Mouse (Mus musculus): Measurements from ENCODE around the gene Zp3r. TPM values are rescaled to one million over a fixed set of nuclear protein-coding genes. Genes with fewer than 3 reads are reported as not detected.

Zp3r gene
- polyA plus RNA-seq, 1 experiment from 2014 or later, result 0.10 TPM

DNA sequence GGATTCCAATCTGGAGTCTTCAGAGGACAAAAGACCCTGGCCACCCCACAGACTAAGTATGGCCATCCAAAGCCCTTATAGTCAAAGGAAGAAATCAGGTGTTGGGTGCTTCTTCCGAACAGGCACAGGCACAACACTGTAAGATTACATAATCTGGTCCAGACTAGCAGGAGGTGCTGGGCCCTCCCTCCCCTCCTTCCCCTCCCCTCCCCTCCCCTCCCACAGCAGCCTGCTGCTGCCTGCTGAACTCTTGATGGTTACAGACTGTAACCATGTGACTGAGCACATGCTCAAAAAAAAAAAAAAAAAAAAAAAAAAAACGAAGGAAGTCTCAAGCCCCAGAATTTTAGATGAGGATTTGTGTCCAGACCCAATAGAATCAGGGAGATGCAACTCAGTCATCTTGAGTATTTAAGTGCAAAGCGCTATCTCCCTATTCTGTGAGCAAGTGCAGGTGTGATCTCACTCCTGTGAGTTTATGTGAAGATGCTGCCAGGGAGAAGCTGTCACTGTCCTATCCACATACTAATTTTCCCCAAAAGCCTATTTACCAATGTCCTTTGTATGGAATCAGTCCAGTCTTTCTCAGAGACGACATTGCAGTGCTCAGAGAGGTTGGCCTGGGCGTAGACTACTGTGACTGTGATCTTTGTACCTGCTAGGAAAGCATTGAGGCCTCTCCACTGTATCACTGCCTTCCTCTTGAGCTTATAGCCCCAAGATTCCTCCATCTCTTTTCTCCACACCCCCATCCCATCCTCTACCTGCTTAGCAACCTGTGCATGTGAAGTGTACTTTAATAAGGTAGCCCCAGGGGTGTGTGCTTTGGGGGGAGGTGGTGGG, 77.8 kb downstream of the Zp3r start:
- no peak overlapping the region for H3K4me3 ChIP-seq
- H3K4me1 ChIP-seq, result no peaks in the 10 kb centered on the region
- no peak overlapping the region for H3K4me2 ChIP-seq
- no peak overlapping the region for H3K9ac ChIP-seq
- H3K27ac ChIP-seq, result 0 out of 2 replicates have a peak overlapping the region, but pooled peaks have one; percentile 18
- H3K36me3 ChIP-seq, result no peaks in the 10 kb centered on the region
- no peak for ATAC-seq (ENCODE audit: borderline replicate concordance, extremely low read depth, low FRiP score, low TSS enrichment)
- no peaks in the 10 kb centered on the region for H3K9me3 ChIP-seq
- no peaks in the 10 kb centered on the region for H3K27me3 ChIP-seq
- WGBS, result 63% methylated on average over 5 of the region's 5 CpGs

DNA sequence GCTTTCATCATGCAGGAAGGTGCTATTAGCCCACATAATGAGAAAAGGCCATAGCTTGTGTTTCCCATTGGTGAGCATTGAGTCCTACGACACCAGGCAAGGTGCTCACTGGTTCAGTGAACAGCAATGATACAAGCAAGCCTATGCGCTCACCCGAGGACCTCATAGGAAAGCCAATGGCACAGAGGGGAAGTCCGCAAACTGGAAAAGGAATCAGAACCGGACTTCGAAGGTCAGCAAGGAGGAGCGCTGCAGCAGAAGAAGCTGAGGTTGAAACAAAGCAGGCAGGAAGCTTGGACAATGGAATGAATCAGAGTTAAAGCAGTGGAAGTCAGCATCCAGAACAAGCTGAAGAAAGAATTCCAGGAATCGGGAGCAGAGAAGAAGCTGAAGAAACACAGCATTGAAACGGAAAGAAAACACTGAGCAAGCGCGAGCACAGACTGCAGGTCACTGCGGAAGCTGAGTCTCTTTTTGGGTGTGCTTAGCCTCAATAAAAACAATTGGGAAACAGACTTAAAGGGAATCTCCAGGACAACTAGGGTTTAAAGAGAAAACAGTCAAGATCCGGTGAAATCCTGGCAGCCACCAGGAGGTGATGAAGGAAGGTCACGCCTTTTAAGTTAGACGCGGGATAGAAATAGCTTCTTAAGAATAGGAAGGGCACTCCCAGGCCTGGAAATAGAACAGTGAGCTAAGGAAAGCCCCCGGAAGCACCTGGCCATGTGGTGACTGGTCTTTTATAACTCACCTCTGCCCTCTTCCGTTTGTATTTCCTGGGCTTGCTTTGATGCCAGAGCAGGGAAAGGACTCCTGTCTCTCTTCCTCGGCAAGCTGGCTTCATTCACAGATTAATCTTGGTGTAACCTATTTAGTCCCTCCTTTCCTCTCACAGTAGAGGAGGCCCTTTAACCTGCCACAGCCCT, 78.9 kb downstream of the Zp3r start:
- no peaks in the 10 kb centered on the region for H3K27me3 ChIP-seq
- H3K27ac ChIP-seq, result peak overlapping the region; percentile 41
- 0 out of 2 replicates have a peak overlapping the region, but pooled peaks have one; percentile 5 for H3K4me2 ChIP-seq
- H3K4me3 ChIP-seq, result no peak overlapping the region
- ATAC-seq (ENCODE audit: borderline replicate concordance, extremely low read depth, low FRiP score, low TSS enrichment), result 0 out of 2 replicates have a peak, but pooled peaks have one; percentile 31
- no peaks in the 10 kb centered on the region for H3K4me1 ChIP-seq
- H3K9ac ChIP-seq, result no peak overlapping the region
- no peaks in the 10 kb centered on the region for H3K36me3 ChIP-seq
- WGBS, result 53% methylated on average over 19 of the region's 19 CpGs
- no peaks in the 10 kb centered on the region for H3K9me3 ChIP-seq

DNA sequence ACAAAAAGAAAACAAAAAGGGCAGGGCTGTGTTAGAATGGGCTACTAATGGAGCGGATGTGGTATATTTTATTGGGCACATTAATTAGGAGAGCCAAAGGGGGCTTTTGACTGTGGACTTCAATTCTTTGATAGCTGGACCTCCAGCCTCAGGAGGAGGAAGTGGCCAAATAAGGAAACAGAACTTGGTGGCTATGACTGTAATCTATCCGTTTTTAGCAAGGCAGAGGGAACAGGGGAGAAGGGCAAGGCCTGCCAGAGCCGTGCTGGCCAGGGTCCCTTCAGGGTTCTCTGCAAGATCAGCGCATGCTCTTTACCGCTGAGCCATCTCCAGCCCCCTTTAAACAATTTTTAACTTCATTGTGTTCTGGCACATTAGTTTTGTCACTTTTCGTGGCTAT, 79.7 kb downstream of the Zp3r start:
- no peak overlapping the region for H3K27ac ChIP-seq
- no peaks in the 10 kb centered on the region for H3K9me3 ChIP-seq

DNA sequence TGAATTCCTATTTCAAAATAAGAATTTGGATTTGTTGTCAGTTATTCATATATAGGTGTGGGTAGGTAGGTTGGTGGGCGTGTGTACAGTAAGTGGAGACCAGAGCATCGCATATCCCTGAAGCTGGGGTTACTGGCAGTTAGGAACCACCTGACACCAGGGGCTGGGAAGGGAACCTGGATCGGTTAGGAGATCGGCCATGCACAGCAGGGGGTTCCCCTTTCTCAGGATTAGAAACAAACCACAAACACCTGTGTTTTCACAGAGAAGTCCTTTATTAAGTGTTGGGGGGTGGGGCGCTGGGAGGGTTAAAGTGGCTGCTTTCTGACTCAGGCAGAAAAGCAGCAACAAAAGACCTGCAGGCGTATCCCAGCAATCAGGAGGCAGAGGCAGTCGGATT, 80.3 kb downstream of the Zp3r start:
- WGBS, result 65% methylated on average over 7 of the region's 7 CpGs
- no peaks in the 10 kb centered on the region for H3K9me3 ChIP-seq
- ATAC-seq (ENCODE audit: borderline replicate concordance, extremely low read depth, low FRiP score, low TSS enrichment), result no peak
- H3K4me3 ChIP-seq, result no peak overlapping the region
- no peak overlapping the region for H3K27ac ChIP-seq
- no peaks in the 10 kb centered on the region for H3K27me3 ChIP-seq
- no peak overlapping the region for H3K9ac ChIP-seq
- H3K4me2 ChIP-seq, result no peak overlapping the region
- no peaks in the 10 kb centered on the region for H3K36me3 ChIP-seq
- no peaks in the 10 kb centered on the region for H3K4me1 ChIP-seq

More for the DNA sequence above, 79.7 kb downstream of the Zp3r start:
- H3K4me2 ChIP-seq, result no peak overlapping the region
- no peaks in the 10 kb centered on the region for H3K4me1 ChIP-seq
- no peak overlapping the region for H3K9ac ChIP-seq
- no peak overlapping the region for H3K4me3 ChIP-seq
- WGBS, result 65% methylated on average over 6 of the region's 6 CpGs
- H3K36me3 ChIP-seq, result no peaks in the 10 kb centered on the region
- no peaks in the 10 kb centered on the region for H3K27me3 ChIP-seq
- no peak for ATAC-seq (ENCODE audit: borderline replicate concordance, extremely low read depth, low FRiP score, low TSS enrichment)

- no peak overlapping the region for H3K27ac ChIP-seq
- H3K9ac ChIP-seq, result peak overlapping the region; percentile 49
- no peaks in the 10 kb centered on the region for H3K4me1 ChIP-seq
- 21% methylated on average over 25 of the region's 25 CpGs for WGBS
- peak overlapping the region; percentile 42 for H3K4me3 ChIP-seq
- H3K9me3 ChIP-seq, result no peaks in the 10 kb centered on the region
- peak overlapping the region; percentile 62 for H3K4me2 ChIP-seq
- H3K36me3 ChIP-seq, result no peaks in the 10 kb centered on the region
- peak; percentile 39; the same call in 1 of the 2 replicates for ATAC-seq (ENCODE audit: borderline replicate concordance, extremely low read depth, low FRiP score, low TSS enrichment)
- H3K27me3 ChIP-seq, result no peaks in the 10 kb centered on the region
Observed at GRCm38 (mm10) chr1:130547674-130548429, 81.6 kb downstream of the Zp3r start.

Other genes starting within 250 kb of the Zp3r start
- 0.40 and 0.54 TPM in 2 replicates for gene Cd55b, start 206.6 kb downstream of the Zp3r start, polyA plus RNA-seq (2015; fragmentation: Nextera tagmentation; extraction: Ambion mirVana)
- gene Cd55, start 166.9 kb downstream of the Zp3r start, polyA plus RNA-seq (2015; fragmentation: Nextera tagmentation; extraction: Ambion mirVana), result 25.9 and 27.3 TPM in 2 replicates
- not detected in 2 replicates for gene C4bp, start 32.0 kb upstream of the Zp3r start, polyA plus RNA-seq (2015; fragmentation: Nextera tagmentation; extraction: Ambion mirVana)
- not detected in 2 replicates for gene Gm29427, start 86.2 kb upstream of the Zp3r start, polyA plus RNA-seq (2015; fragmentation: Nextera tagmentation; extraction: Ambion mirVana)
- gene Yod1, start 87.7 kb upstream of the Zp3r start, polyA plus RNA-seq (2015; fragmentation: Nextera tagmentation; extraction: Ambion mirVana), result 13.4 and 16.5 TPM in 2 replicates
- 7.9 and 9.5 TPM in 2 replicates for gene Pfkfb2, start 99.6 kb upstream of the Zp3r start, polyA plus RNA-seq (2015; fragmentation: Nextera tagmentation; extraction: Ambion mirVana)
- 10.9 and 13.0 TPM in 2 replicates for gene AA986860, start 102.4 kb upstream of the Zp3r start, polyA plus RNA-seq (2015; fragmentation: Nextera tagmentation; extraction: Ambion mirVana)
- gene Fcamr, start 171.3 kb upstream of the Zp3r start, polyA plus RNA-seq (2015; fragmentation: Nextera tagmentation; extraction: Ambion mirVana), result not detected in 2 replicates
- not detected in 2 replicates for gene Pigr, start 197.1 kb upstream of the Zp3r start, polyA plus RNA-seq (2015; fragmentation: Nextera tagmentation; extraction: Ambion mirVana)
- gene Fcmr, start 236.0 kb upstream of the Zp3r start, polyA plus RNA-seq (2015; fragmentation: Nextera tagmentation; extraction: Ambion mirVana), result 0.58 TPM in 1 of 2 replicates, not detected in the other

Measured in lung, embryonic 15.5 days (tissue).